Comparison of ENCODE assay signal across 25 mouse cellular contexts in genomic region chr3:51631971-51632370, GRCm38 (mm10). TPM values are rescaled to one million over a fixed set of nuclear protein-coding genes. Genes with fewer than 3 reads are reported as not detected.
DNase-seq lines count a peak whose midpoint lies in the region; ATAC-seq and TF ChIP-seq lines count a peak whose summit lies in the region.
"Had no signal": no experiment of that assay in that cellular context is flagged by ENCODE, and none has a peak within 500 bp of the region (broad histone marks: within the 10 kb centered on the region; RNA-seq: fewer than 3 reads in every experiment).

No protein-coding gene starts in this region.

- DNase-seq in forebrain, embryonic 14.5 days (ENCODE audit: low spot score), result peak; percentile 68
- DNase-seq in heart, adult 11 months, result peak; percentile 19
- no peak for DNase-seq in heart, adult 8-10 months (ENCODE audit: low spot score)
- DNase-seq in brain, adult 2 months (ENCODE audit: low read depth, low spot score), result peak; percentile 15
- DNase-seq in brain, embryonic 14.5 days (ENCODE audit: low read depth), result peak; percentile 73
- DNase-seq: adrenal gland, adult 2 months; adrenal gland, postnatal 14 days; cerebellum, adult 11 months; cerebellum, adult 2 months; cerebellum, postnatal 25 days; embryo, embryonic 11 days; gastrocnemius, postnatal 25 days; heart, adult 2 months; heart, postnatal 10 days; heart, postnatal 36 days; kidney, adult 2 months had no signal

- 79% methylated on average over 4 of the region's 4 CpGs for WGBS in forebrain, embryonic 14.5 days
- WGBS in forebrain, embryonic 15.5 days, result 68% methylated on average over 4 of the region's 4 CpGs

- TF ChIP-seq CTCF in brain, embryonic 14.5 days (IDR thresholded peaks at IDR 0.05; ENCODE audit: borderline replicate concordance, extremely low read depth, insufficient read depth, insufficient read length), result no peak

- no peaks in the 10 kb centered on the region for H3K27me3 ChIP-seq in forebrain, embryonic 14.5 days (replicated peaks; ENCODE audit: control insufficient read depth, insufficient read depth, low read length)
- no peaks in the 10 kb centered on the region for H3K27me3 ChIP-seq in forebrain, embryonic 15.5 days
- H3K27me3 ChIP-seq: embryonic facial prominence, embryonic 13.5 days; heart, embryonic 12.5 days; heart, embryonic 15.5 days had no signal

- 0 out of 2 replicates have a peak, but pooled peaks cover 3% of the 10 kb centered on the region for H3K9me3 ChIP-seq in forebrain, embryonic 14.5 days (replicated peaks; ENCODE audit: control insufficient read depth, low read length)
- no peaks in the 10 kb centered on the region for H3K9me3 ChIP-seq in forebrain, embryonic 15.5 days
- H3K9me3 ChIP-seq: heart, embryonic 15.5 days had no signal

- H3K27ac ChIP-seq in forebrain, embryonic 14.5 days (ENCODE audit: low read depth, low read length), result no peak overlapping the region
- H3K27ac ChIP-seq in forebrain, embryonic 15.5 days (replicated peaks), result no peak overlapping the region
- H3K27ac ChIP-seq: embryonic facial prominence, embryonic 10.5 days; embryonic facial prominence, embryonic 13.5 days; heart, adult 2 months; heart, embryonic 15.5 days; hindbrain, embryonic 14.5 days had no signal

- no peaks in the 10 kb centered on the region for H3K4me1 ChIP-seq in forebrain, embryonic 14.5 days (ENCODE audit: control insufficient read depth, insufficient read depth, low read length)
- no peaks in the 10 kb centered on the region for H3K4me1 ChIP-seq in forebrain, embryonic 15.5 days
- H3K4me1 ChIP-seq: heart, embryonic 12.5 days; heart, embryonic 15.5 days had no signal

- no peak overlapping the region for H3K4me3 ChIP-seq in forebrain, embryonic 14.5 days (ENCODE audit: low read depth, low read length)
- no peak overlapping the region for H3K4me3 ChIP-seq in forebrain, embryonic 15.5 days
- H3K4me3 ChIP-seq: embryonic facial prominence, embryonic 10.5 days; embryonic facial prominence, embryonic 13.5 days; erythroblast, embryonic 14.5 days; heart, adult 2 months; heart, embryonic 12.5 days; heart, embryonic 15.5 days had no signal

- TF ChIP-seq POLR2A in brain, embryonic 14.5 days (IDR thresholded peaks at IDR 0.05; ENCODE audit: borderline replicate concordance, extremely low read depth, insufficient read depth, insufficient read length, poor library complexity, severe bottlenecking), result no peak

- H3K9ac ChIP-seq in forebrain, embryonic 14.5 days (ENCODE audit: low read length), result no peak overlapping the region
- no peak overlapping the region for H3K9ac ChIP-seq in forebrain, embryonic 15.5 days (replicated peaks)
- H3K9ac ChIP-seq: embryonic facial prominence, embryonic 13.5 days; heart, embryonic 12.5 days; heart, embryonic 15.5 days; hindbrain, embryonic 14.5 days had no signal

- ATAC-seq in forebrain, embryonic 14.5 days, result no peak
- ATAC-seq in forebrain, embryonic 15.5 days (replicated peaks), result no peak
- ATAC-seq: CD4-positive, CD25-positive, alpha-beta regulatory T cell, adult 4 months; intestine, postnatal 0 days had no signal

- H3K36me3 ChIP-seq in forebrain, embryonic 14.5 days (ENCODE audit: control insufficient read depth, insufficient read depth, low read length), result no peaks in the 10 kb centered on the region
- H3K36me3 ChIP-seq in forebrain, embryonic 15.5 days, result no peaks in the 10 kb centered on the region
- H3K36me3 ChIP-seq: embryonic facial prominence, embryonic 10.5 days; embryonic facial prominence, embryonic 13.5 days; heart, embryonic 12.5 days; heart, embryonic 15.5 days had no signal

- H3K4me2 ChIP-seq in forebrain, embryonic 14.5 days (ENCODE audit: low read length), result no peak overlapping the region
- H3K4me2 ChIP-seq in forebrain, embryonic 15.5 days (replicated peaks), result no peak overlapping the region
- H3K4me2 ChIP-seq: embryonic facial prominence, embryonic 13.5 days; heart, embryonic 12.5 days; heart, embryonic 15.5 days; hindbrain, embryonic 14.5 days had no signal

RNA-seq across cellular contexts. Expression of gene Mgst2, which starts 28.2 kb away (rescaled TPM):
- polyA plus RNA-seq in forebrain, embryonic 14.5 days (2014; fragmentation: Nextera tagmentation; extraction: Ambion mirVana), result 0.40 TPM in 1 of 2 replicates, not detected in the other
- polyA plus RNA-seq in forebrain, embryonic 15.5 days (2015; fragmentation: Nextera tagmentation; extraction: Ambion mirVana), result 0.36 and 0.95 TPM in 2 replicates
- total RNA-seq in heart, adult 8-10 months (2022), result 1 to 10 TPM in 1 of 4 experiments, under 1 TPM in 2, not detected in 1; 0.38 to 1.5 (median 0.90) TPM
- polyA plus RNA-seq in brain, embryonic 14.5 days (2012; rRNA removed), result 0.19 TPM in 1 of 2 replicates, not detected in the other
- polyA plus RNA-seq: erythroblast, embryonic 14.5 days had no signal
